Mouse (Mus musculus) heart, embryonic 16.5 days (tissue): Measurements from ENCODE around the gene Cmip. TPM values are rescaled to one million over a fixed set of nuclear protein-coding genes. Genes with fewer than 3 reads are reported as not detected.

Source experiments
- ATAC-seq: fragments of 200-750 bp; cut with Nextera tagmentation; replicated peaks from 2 replicates; pipeline ENCODE4 v1.8.0; 2017; ENCODE audit warnings: moderate number of reproducible peaks; ENCODE audit not compliant: insufficient read depth, low FRiP score; ENCODE audit errors: extremely low read depth
- H3K27ac ChIP-seq: fragments of 300-500 bp; sonication (generic); 2 replicates; pipeline ENCODE4 v1.5.1; 2014; ENCODE audit warnings: mild to moderate bottlenecking, low read length, control low read depth, moderate library complexity
- H3K27me3 ChIP-seq: fragments of 300-500 bp; sonication (generic); 2 replicates; pipeline ENCODE4 v1.6.1; 2014; ENCODE audit warnings: low read length, mixed read lengths; ENCODE audit not compliant: control insufficient read depth, insufficient read depth
- H3K36me3 ChIP-seq: fragments of 300-500 bp; sonication (generic); 2 replicates; pipeline ENCODE4 v1.6.1; 2014; ENCODE audit not compliant: control insufficient read depth, insufficient read depth
- H3K4me1 ChIP-seq: fragments of 300-500 bp; sonication (generic); 2 replicates; pipeline ENCODE4 v1.6.1; 2014; ENCODE audit warnings: low read length, mixed read lengths; ENCODE audit not compliant: control insufficient read depth, insufficient read depth
- H3K4me2 ChIP-seq: fragments of 300-500 bp; sonication (generic); 2 replicates; pipeline ENCODE4 v1.6.1; 2014; ENCODE audit warnings: low read depth, mild to moderate bottlenecking, control low read depth, low read length
- H3K4me3 ChIP-seq: fragments of 300-500 bp; sonication (generic); 2 replicates; pipeline ENCODE4 v1.5.1; 2014; ENCODE audit warnings: mild to moderate bottlenecking, control low read depth, low read length
- H3K9ac ChIP-seq: fragments of 300-500 bp; sonication (generic); 2 replicates; pipeline ENCODE4 v1.6.1; 2014; ENCODE audit warnings: low read length, control low read depth
- H3K9me3 ChIP-seq: fragments of 300-500 bp; sonication (generic); replicated peaks from 2 replicates; pipeline ENCODE4 v1.6.1; 2016; ENCODE audit warnings: low read length; ENCODE audit not compliant: control insufficient read depth
- WGBS: fragments of 180-500 bp; shearing (Covaris S2); extraction: QIAGEN DNeasy Blood & Tissue Kit; methylation state at CpG from one replicate; pipeline ENCODE4 v1.1.7; 2014; 5-methylcytosine and 5-hydroxymethylcytosine counted together
- polyA plus RNA-seq: library from polyadenylated mRNA; unstranded; fragments of >200 nt; fragmentation: Nextera tagmentation; extraction: Ambion mirVana; gene quantifications from 2 replicates; pipeline ENCODE4 v1.2.1, GENCODE M21; 2015

Cmip gene
- polyA plus RNA-seq, 1 experiment from 2014 or later = 7.0 TPM

DNA sequence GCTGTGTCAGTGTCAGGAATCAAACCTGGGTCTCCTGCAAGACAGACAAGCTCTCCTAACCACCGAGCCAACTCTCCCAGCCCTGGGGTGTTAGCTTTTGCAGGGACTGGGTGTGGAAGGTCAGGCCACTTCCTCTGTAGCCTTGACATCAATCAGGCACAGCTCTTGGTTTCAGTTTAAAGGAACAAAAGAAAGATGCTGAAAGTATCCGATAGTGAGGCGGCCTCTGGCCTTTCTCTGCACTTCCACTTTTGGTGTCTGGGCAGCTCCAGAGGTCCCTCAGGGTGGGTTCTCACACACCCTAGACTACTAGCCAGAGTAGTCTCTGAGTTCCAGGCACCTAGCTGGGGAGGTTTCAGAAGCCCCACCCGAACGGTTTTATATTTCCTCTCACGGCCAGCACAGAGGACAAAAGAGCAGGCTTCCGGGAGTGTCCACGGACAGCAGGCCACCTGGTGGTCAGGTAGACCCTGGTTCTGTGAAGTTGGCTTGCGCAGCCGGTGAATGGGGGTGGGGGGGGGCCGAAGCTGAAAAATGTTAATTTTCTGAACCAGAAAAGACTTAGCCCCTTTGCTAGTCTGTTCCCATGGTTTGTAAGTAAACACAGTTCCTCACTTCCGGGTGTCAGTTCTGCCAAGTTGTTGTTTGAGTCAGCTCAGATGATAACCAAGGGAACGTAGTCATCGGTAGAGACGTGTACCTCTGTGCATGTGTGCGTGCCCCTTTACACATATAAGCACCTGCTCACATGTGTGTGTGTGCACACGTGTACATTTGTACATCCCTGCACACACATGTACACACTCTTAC lies 25.5 kb downstream of the Cmip start:
- Histone ChIP-seq H3K36me3 (peaks cover 4% of the 10 kb centered on the region), H3K4me3 (0 out of 2 replicates have a peak overlapping the region, but pooled peaks have one; percentile 13), H3K27ac (peak overlapping the region; percentile 52; the same call in 1 of the 2 replicates), H3K4me1 (peaks cover 19% of the 10 kb centered on the region), H3K4me2 (peak overlapping the region; percentile 39; the same call in 1 of the 2 replicates), H3K27me3 (no peaks in the 10 kb centered on the region), H3K9me3 (no peaks in the 10 kb centered on the region; the same call in 1 of the 2 replicates), H3K9ac (peak overlapping the region; percentile 38; the same call in 1 of the 2 replicates)
- no peak for ATAC-seq
- whole genome bisulfite sequencing = 51% methylated on average over 17 of the region's 17 CpGs

DNA sequence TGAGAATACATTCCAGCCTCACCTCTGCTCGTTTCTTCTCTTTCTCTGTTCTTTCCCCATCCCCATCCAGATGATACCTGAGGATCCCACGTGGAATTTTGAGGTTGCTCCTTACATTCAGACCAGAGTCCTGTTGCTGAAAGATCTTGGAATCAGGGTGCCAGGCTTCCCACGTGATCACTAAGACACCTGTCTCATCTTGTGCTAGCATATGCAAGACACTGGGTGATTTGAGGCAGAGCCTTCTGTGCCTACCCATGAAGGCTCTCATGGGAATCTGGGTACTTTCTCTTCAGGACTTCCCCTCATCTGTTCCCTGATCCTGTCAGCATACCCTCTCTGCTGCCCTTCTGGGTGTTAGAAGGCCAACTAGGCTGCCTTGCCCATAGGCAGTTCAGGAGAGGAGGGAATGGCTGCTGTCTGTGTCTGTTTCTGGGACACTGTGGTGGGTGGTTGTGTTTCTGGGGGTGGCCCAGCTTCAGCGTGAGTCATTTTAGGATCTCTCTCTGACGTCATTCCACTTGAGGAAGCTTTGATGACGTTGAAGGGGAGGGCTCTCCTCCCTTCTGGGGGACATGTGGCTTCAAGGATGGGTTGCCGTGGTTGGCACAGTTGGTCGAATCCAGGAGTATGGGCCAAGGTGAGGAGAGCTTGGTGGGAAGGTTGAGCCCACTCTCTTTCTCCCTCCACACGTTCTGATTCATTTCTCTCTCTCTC lies 28.1 kb downstream of the Cmip start:
- Histone ChIP-seq H3K36me3 (peaks cover 4% of the 10 kb centered on the region), H3K9ac (no peak overlapping the region), H3K9me3 (no peaks in the 10 kb centered on the region; the same call in 1 of the 2 replicates), H3K4me2 (no peak overlapping the region), H3K27ac (no peak overlapping the region), H3K4me1 (peaks cover 14% of the 10 kb centered on the region), H3K4me3 (no peak overlapping the region), H3K27me3 (no peaks in the 10 kb centered on the region)
- no peak; the same call in 1 of the 2 replicates for ATAC-seq
- 68% methylated on average over 9 of the region's 9 CpGs for WGBS

DNA sequence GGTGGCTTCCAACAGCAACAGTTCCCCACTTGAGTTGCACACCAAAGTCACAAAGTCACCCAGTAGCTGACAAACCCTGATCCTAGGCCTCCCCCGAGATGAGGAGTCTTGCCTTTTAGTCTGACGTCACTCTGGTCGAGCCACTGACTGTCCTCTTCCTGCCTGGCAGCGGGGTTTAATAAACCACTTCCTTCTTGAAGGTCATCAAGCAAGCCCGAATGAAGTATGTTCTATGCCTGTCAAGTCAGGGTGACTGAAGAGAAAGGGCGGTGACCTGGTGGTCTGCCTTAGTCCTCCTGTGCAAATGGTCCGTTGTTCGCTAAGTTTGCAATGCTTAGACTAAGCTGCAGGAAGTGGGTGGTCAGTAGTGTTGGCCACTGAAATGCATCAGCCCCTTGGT lies 31.1 kb downstream of the Cmip start:
- no peak for ATAC-seq
- Histone ChIP-seq H3K4me1 (peaks cover 7% of the 10 kb centered on the region; the same call in 1 of the 2 replicates), H3K4me3 (no peak overlapping the region), H3K27ac (no peak overlapping the region), H3K9me3 (no peaks in the 10 kb centered on the region; the same call in 1 of the 2 replicates), H3K27me3 (no peaks in the 10 kb centered on the region), H3K4me2 (no peak overlapping the region), H3K9ac (no peak overlapping the region), H3K36me3 (peaks cover 4% of the 10 kb centered on the region)
- WGBS = 69% methylated on average over 8 of the region's 8 CpGs

DNA sequence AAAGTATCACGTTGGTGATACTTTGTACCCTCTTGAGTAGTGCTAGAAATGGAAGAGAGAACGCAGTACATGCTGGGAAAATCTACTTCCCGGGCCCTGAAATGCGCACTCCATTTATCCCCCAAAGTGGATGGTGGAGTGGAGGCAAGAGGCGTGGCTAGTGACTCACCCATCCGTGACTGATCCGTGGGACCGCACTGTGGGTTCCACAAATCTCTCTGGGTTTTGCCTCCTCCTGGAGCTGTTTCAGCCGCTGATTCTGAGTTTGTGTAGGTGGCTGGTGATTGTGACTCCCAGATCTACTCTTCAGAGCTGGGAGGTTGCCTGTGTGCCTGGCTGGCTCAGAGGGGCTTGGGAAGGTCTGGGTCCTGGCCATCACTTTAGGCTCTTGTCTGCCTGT lies 32.2 kb downstream of the Cmip start:
- H3K27me3 ChIP-seq = no peaks in the 10 kb centered on the region
- H3K36me3 ChIP-seq = peaks cover 4% of the 10 kb centered on the region
- H3K4me2 ChIP-seq = no peak overlapping the region
- H3K9me3 ChIP-seq = no peaks in the 10 kb centered on the region; the same call in 1 of the 2 replicates
- H3K4me3 ChIP-seq = no peak overlapping the region
- 82% methylated on average over 9 of the region's 9 CpGs for WGBS
- no peak for ATAC-seq
- no peak overlapping the region for H3K27ac ChIP-seq
- no peak overlapping the region for H3K9ac ChIP-seq
- H3K4me1 ChIP-seq = peaks cover 7% of the 10 kb centered on the region; the same call in 1 of the 2 replicates

DNA sequence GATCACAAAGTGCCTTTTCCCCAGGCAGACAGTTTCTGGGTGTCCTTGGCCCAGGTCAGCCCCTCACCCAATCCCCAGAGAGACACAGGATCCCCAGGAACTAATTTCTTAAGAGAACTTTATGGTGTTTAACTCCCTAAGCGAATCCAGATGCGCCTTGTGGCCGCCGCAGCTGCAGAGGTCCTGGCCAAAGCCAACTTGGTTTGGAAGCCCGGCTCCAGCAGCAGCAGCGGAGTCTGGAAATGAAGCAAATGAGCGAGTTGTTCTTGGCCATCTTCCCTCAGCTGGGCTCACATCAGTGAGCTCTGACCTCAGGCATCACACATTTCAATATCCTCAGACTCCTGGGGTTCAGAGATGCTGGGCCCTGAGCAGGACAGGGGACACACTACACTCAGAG lies 33.6 kb downstream of the Cmip start:
- Histone ChIP-seq H3K27ac (no peak overlapping the region), H3K9ac (no peak overlapping the region), H3K9me3 (no peaks in the 10 kb centered on the region; the same call in 1 of the 2 replicates), H3K27me3 (no peaks in the 10 kb centered on the region), H3K36me3 (peaks cover 4% of the 10 kb centered on the region), H3K4me1 (peaks cover 7% of the 10 kb centered on the region), H3K4me3 (no peak overlapping the region), H3K4me2 (no peak overlapping the region)
- 76% methylated on average over 7 of the region's 7 CpGs for WGBS
- no peak for ATAC-seq

DNA sequence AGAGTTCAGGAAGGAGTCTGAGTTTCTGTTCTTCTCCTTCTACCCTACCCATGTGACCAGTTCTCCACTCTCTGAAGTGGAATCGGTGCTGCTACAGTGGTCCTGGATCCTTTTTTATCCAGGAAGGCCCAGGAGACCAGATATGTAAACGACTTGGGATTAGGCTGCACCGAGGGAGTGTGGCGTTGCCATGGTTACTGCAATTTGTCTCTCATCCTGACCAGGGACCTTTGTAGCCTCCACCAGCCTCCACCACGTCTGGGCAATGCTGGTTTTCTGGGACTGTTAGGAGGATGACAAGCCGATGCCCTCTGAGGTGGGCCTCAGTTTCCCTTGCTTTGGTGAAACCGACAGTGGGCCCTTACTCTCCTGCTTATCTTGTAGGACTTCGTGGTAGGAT lies 35.4 kb downstream of the Cmip start:
- Histone ChIP-seq H3K9ac (no peak overlapping the region), H3K27ac (no peak overlapping the region), H3K4me1 (peaks cover 7% of the 10 kb centered on the region), H3K9me3 (no peaks in the 10 kb centered on the region), H3K36me3 (no peaks in the 10 kb centered on the region), H3K27me3 (no peaks in the 10 kb centered on the region), H3K4me3 (no peak overlapping the region), H3K4me2 (no peak overlapping the region)
- 52% methylated on average over 8 of the region's 8 CpGs for WGBS
- no peak for ATAC-seq

DNA sequence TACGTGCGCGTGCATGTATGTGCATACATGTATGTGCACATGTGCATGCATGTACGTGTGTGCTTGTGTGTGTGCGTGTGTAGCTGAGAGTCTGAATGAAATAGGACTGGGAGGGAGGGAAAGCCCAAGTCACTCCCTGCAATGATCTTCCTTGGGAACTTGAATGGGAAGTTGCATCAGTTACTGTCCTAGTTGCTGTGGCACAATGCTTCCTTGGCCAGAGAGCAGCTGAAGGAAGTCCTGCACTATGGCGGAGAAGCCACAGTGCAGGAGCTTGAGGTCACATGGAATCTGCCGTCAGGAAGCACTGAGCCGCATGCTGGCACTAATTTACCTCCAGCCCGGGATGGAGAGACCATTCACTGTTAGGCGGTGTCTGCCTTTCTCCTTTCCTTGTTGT lies 37.9 kb downstream of the Cmip start:
- H3K4me1 ChIP-seq = peaks cover 6% of the 10 kb centered on the region
- no peak for ATAC-seq
- no peak overlapping the region for H3K27ac ChIP-seq
- no peak overlapping the region for H3K4me2 ChIP-seq
- no peak overlapping the region for H3K9ac ChIP-seq
- no peaks in the 10 kb centered on the region for H3K36me3 ChIP-seq
- 78% methylated on average over 10 of the region's 10 CpGs for WGBS
- H3K4me3 ChIP-seq = no peak overlapping the region
- H3K9me3 ChIP-seq = no peaks in the 10 kb centered on the region
- no peaks in the 10 kb centered on the region for H3K27me3 ChIP-seq

DNA sequence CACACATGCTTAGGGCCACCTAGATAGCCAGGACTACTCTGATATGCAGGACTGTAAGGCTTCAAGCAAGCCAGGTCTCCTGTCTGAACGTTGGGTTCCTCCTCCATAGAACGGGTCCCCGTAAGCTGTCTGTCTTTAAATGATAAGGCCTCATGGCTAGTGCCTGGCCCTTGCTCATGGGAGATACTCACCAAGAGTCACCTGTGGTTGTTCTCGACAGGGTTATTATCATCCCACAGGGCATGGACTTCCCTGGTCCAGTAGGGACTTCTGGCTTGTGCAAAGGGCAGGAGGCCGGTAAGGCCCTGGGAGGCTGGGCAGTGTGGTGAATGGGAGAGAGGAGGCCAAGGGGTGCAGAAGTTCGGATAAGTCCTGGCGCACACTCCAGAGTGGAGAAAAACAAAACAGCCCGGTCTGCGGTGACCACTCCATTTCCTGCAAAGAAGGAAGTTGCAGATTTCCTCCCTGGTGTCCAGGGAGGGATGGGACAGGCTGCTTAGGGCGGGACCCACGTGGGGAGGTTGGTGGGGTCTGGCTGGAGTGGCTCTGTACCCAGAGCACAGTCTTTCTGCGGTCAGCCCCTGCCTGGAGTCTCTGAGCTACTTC lies 41.2 kb downstream of the Cmip start:
- ATAC-seq = peak; percentile 73
- Histone ChIP-seq H3K4me2 (no peak overlapping the region), H3K9me3 (no peaks in the 10 kb centered on the region), H3K27ac (peak overlapping the region; percentile 52), H3K36me3 (no peaks in the 10 kb centered on the region), H3K9ac (no peak overlapping the region), H3K4me3 (no peak overlapping the region), H3K27me3 (no peaks in the 10 kb centered on the region), H3K4me1 (peaks cover 9% of the 10 kb centered on the region)
- 49% methylated on average over 12 of the region's 12 CpGs for WGBS
